Mouse (Mus musculus) hindbrain, embryonic 13.5 days (tissue): ENCODE results near the gene Bag6. TPM values are rescaled to one million over a fixed set of nuclear protein-coding genes. Genes with fewer than 3 reads are reported as not detected.
A peak's percentile ranks its signal among the peaks of the same experiment; 100 is the strongest.

Source experiments
- ATAC-seq: fragments of 200-750 bp; cut with Nextera tagmentation; 2 replicates; pipeline ENCODE4 v1.8.0; 2017; ENCODE audit warnings: moderate TSS enrichment; ENCODE audit not compliant: low FRiP score
- H3K27ac ChIP-seq: fragments of 300-500 bp; sonication (generic); 2 replicates; pipeline ENCODE4 v1.5.1; 2015; ENCODE audit warnings: inconsistent platforms, mild to moderate bottlenecking, moderate library complexity
- H3K27me3 ChIP-seq: fragments of 300-500 bp; sonication (generic); 2 replicates; pipeline ENCODE4 v1.6.1; 2015; ENCODE audit warnings: mild to moderate bottlenecking, inconsistent platforms
- H3K36me3 ChIP-seq: fragments of 300-500 bp; sonication (generic); 2 replicates; pipeline ENCODE4 v1.6.1; 2015; ENCODE audit warnings: mild to moderate bottlenecking, inconsistent platforms
- H3K4me1 ChIP-seq: fragments of 300-500 bp; sonication (generic); replicated peaks from 2 replicates; pipeline ENCODE4 v1.6.1; 2015; ENCODE audit warnings: inconsistent platforms
- H3K4me2 ChIP-seq: fragments of 300-500 bp; sonication (generic); 2 replicates; pipeline ENCODE4 v1.6.1; 2015; ENCODE audit warnings: inconsistent platforms, mild to moderate bottlenecking, moderate library complexity
- H3K4me3 ChIP-seq: fragments of 300-500 bp; sonication (generic); 2 replicates; pipeline ENCODE4 v1.5.1; 2015; ENCODE audit warnings: mild to moderate bottlenecking, inconsistent platforms
- H3K9ac ChIP-seq: fragments of 300-500 bp; sonication (generic); 2 replicates; pipeline ENCODE4 v1.6.1; 2015; ENCODE audit warnings: mild to moderate bottlenecking, inconsistent platforms
- H3K9me3 ChIP-seq: fragments of 300-500 bp; sonication (generic); 2 replicates; pipeline ENCODE4 v1.6.1; 2016; ENCODE audit warnings: inconsistent platforms
- WGBS: fragments of 180-500 bp; shearing (Covaris S2); methylation state at CpG from one replicate; pipeline ENCODE4 v1.1.7; 2015; 5-methylcytosine and 5-hydroxymethylcytosine counted together
- polyA plus RNA-seq: library from polyadenylated mRNA; unstranded; fragments of >200 nt; fragmentation: Nextera tagmentation; extraction: Ambion mirVana; gene quantifications from 2 replicates; pipeline ENCODE4 v1.2.1, GENCODE M21; 2015

Gene Bag6
- polyA plus RNA-seq, 1 experiment from 2014 or later, result 76.5 TPM

GRCm38 (mm10) chr17:35133517-35133916 is 1.5 kb upstream of the Bag6 start:
- no peak for ATAC-seq
- H3K27ac ChIP-seq, result no peak overlapping the region
- 95% methylated on average over 7 of the region's 7 CpGs for WGBS

GRCm38 (mm10) chr17:35135591-35136320 is 778 bp downstream of the Bag6 start:
- Histone ChIP-seq H3K4me3 (peak overlapping the region; percentile 74), H3K9me3 (no peaks in the 10 kb centered on the region), H3K27ac (peak overlapping the region; percentile 95), H3K27me3 (no peaks in the 10 kb centered on the region), H3K4me2 (peak overlapping the region; percentile 97), H3K4me1 (peaks cover 34% of the 10 kb centered on the region), H3K36me3 (peaks cover 26% of the 10 kb centered on the region), H3K9ac (peak overlapping the region; percentile 87)
- ATAC-seq, result peak; percentile 77
- 1% methylated on average over 43 of the region's 43 CpGs for WGBS

More at GRCm38 (mm10) chr17:35133517-35133916, 1.5 kb upstream of the Bag6 start:
- Histone ChIP-seq H3K27me3 (no peaks in the 10 kb centered on the region), H3K4me1 (peaks cover 26% of the 10 kb centered on the region), H3K9ac (no peak overlapping the region), H3K36me3 (peaks cover 13% of the 10 kb centered on the region), H3K9me3 (no peaks in the 10 kb centered on the region), H3K4me2 (no peak overlapping the region), H3K4me3 (no peak overlapping the region)

DNA sequence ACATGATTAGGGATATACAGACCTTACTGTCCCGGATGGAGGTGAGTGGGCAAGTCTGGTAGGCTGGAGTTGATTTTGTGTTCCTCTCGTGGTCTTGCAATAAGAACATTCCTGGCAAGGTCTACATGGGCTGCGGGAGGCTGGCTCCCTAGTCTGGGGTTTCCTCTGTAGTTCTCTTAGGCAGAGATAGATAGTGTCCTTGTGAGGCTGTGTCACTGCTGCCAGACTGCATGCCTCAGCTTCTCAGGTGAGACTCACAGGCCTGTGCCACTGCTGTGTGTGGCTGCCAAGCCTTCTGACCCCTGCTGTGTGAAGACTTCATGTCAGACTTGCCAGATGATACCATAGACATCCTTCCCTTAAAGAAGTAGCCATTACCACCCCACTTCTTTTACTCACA is 4.3 kb downstream of the Bag6 start:
- Histone ChIP-seq H3K27me3 (no peaks in the 10 kb centered on the region), H3K9ac (peak overlapping the region; percentile 43), H3K4me1 (peaks cover 34% of the 10 kb centered on the region), H3K36me3 (peaks cover 61% of the 10 kb centered on the region), H3K27ac (no peak overlapping the region), H3K4me3 (no peak overlapping the region), H3K4me2 (no peak overlapping the region), H3K9me3 (no peaks in the 10 kb centered on the region)
- 93% methylated on average over 3 of the region's 3 CpGs for WGBS
- no peak for ATAC-seq

- Histone ChIP-seq H3K4me2 (no peak overlapping the region), H3K36me3 (peaks cover 74% of the 10 kb centered on the region), H3K4me1 (peaks cover 34% of the 10 kb centered on the region), H3K9ac (no peak overlapping the region), H3K27ac (no peak overlapping the region), H3K27me3 (no peaks in the 10 kb centered on the region), H3K4me3 (no peak overlapping the region), H3K9me3 (no peaks in the 10 kb centered on the region)
- WGBS, result 79% methylated on average over 16 of the region's 16 CpGs
- ATAC-seq, result no peak
Measured at GRCm38 (mm10) chr17:35140490-35140996, 5.6 kb downstream of the Bag6 start.

GRCm38 (mm10) chr17:35141971-35142370 is 7.0 kb downstream of the Bag6 start:
- Histone ChIP-seq H3K4me2 (no peak overlapping the region), H3K36me3 (peaks cover 88% of the 10 kb centered on the region), H3K4me3 (no peak overlapping the region), H3K4me1 (peaks cover 24% of the 10 kb centered on the region), H3K27me3 (no peaks in the 10 kb centered on the region), H3K9me3 (no peaks in the 10 kb centered on the region), H3K27ac (no peak overlapping the region), H3K9ac (no peak overlapping the region)
- 90% methylated on average over 6 of the region's 6 CpGs for WGBS
- no peak for ATAC-seq

DNA sequence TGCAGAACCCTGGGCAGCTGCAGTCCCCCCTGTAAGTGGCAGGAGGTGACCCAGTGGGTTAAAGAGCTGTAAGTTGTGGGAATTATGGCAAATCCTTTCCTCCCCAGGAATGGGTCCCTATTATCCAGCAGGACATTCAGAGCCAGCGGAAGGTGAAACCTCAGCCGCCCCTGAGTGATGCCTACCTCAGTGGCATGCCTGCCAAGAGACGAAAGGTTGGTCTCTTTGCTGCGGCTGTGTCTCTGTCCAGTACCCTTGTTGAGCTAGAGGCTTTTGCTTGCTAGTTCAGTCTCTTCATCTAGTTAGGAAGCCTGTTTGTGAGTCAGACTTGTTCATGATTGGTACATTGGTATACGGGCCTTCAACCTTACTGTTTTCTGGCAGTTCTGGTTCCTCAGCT is 11.2 kb downstream of the Bag6 start:
- Histone ChIP-seq H3K27me3 (no peaks in the 10 kb centered on the region), H3K4me2 (no peak overlapping the region), H3K36me3 (peaks cover 97% of the 10 kb centered on the region), H3K27ac (no peak overlapping the region), H3K9me3 (no peaks in the 10 kb centered on the region), H3K4me3 (no peak overlapping the region), H3K4me1 (no peaks in the 10 kb centered on the region), H3K9ac (0 out of 2 replicates have a peak overlapping the region, but pooled peaks have one; percentile 24)
- 86% methylated on average over 5 of the region's 5 CpGs for WGBS
- ATAC-seq, result no peak

GRCm38 (mm10) chr17:35147348-35147747 is 12.4 kb downstream of the Bag6 start:
- no peak for ATAC-seq
- WGBS, result 63% methylated on average over 3 of the region's 3 CpGs
- Histone ChIP-seq H3K27ac (0 out of 2 replicates have a peak overlapping the region, but pooled peaks have one; percentile 72), H3K4me2 (no peak overlapping the region), H3K4me3 (no peak overlapping the region), H3K27me3 (no peaks in the 10 kb centered on the region), H3K36me3 (peaks cover 97% of the 10 kb centered on the region), H3K4me1 (no peaks in the 10 kb centered on the region), H3K9me3 (no peaks in the 10 kb centered on the region), H3K9ac (no peak overlapping the region)

- H3K36me3 ChIP-seq, result peaks cover 97% of the 10 kb centered on the region
- H3K9ac ChIP-seq, result no peak overlapping the region
- no peak for ATAC-seq
- H3K4me3 ChIP-seq, result no peak overlapping the region
- no peaks in the 10 kb centered on the region for H3K4me1 ChIP-seq
- H3K4me2 ChIP-seq, result no peak overlapping the region
- H3K27me3 ChIP-seq, result no peaks in the 10 kb centered on the region
- WGBS, result 76% methylated on average over 5 of the region's 5 CpGs
- no peaks in the 10 kb centered on the region for H3K9me3 ChIP-seq
- no peak overlapping the region for H3K27ac ChIP-seq
Measured at GRCm38 (mm10) chr17:35147922-35148639, 13.1 kb downstream of the Bag6 start.

DNA sequence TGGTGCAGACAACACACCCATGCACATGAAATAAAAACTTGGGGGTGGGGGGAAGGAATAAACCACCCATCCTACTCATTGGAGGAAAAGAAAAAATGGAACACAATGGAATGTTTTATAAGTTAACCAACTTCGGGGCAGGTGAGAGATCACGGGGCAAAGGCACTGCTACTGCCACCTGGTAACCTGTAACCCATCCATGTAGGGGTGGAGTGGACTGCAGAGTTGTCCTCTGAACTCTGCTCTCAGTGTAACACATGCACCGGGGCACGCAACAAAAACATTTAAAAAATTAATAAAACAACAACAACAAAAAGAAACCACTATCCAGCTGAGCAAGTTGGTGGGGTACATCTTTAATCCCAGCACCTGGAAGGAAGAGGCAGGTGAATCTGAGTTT is 17.1 kb downstream of the Bag6 start:
- H3K4me2 ChIP-seq, result no peak overlapping the region
- H3K36me3 ChIP-seq, result peaks cover 97% of the 10 kb centered on the region
- no peak overlapping the region for H3K9ac ChIP-seq
- H3K27ac ChIP-seq, result no peak overlapping the region
- no peak for ATAC-seq
- 96% methylated on average over 4 of the region's 4 CpGs for WGBS
- no peak overlapping the region for H3K4me3 ChIP-seq
- H3K9me3 ChIP-seq, result no peaks in the 10 kb centered on the region
- H3K4me1 ChIP-seq, result no peaks in the 10 kb centered on the region
- no peaks in the 10 kb centered on the region for H3K27me3 ChIP-seq

DNA sequence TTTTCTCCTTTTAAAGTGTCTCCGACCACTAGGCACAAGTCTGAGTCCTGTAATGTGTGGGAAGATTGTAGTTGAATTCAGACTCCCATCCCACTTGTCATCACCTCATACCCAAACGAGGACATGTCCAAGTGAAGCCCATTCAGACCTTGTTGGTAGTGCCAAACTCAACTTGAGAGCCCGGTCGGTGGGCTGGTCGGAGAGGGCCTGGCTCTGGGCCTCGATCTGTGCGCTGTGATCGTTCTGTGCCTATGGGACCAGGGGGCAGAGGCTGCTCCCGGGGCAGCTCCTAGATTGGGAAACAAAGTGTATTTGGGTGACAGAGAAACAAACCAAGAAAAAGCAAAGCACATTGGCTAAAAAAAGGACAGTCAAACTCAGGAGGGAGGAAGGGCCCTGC is 18.1 kb downstream of the Bag6 start:
- Histone ChIP-seq H3K4me2 (no peak overlapping the region), H3K4me1 (no peaks in the 10 kb centered on the region), H3K27me3 (no peaks in the 10 kb centered on the region), H3K9ac (no peak overlapping the region), H3K9me3 (no peaks in the 10 kb centered on the region), H3K27ac (no peak overlapping the region), H3K4me3 (no peak overlapping the region), H3K36me3 (peaks cover 98% of the 10 kb centered on the region)
- 95% methylated on average over 9 of the region's 9 CpGs for WGBS
- no peak for ATAC-seq

GRCm38 (mm10) chr17:35153931-35154330 is 19.0 kb downstream of the Bag6 start:
- 94% methylated on average over 4 of the region's 4 CpGs for WGBS
- no peak overlapping the region; the same call in 1 of the 2 replicates for H3K9ac ChIP-seq
- H3K27ac ChIP-seq, result no peak overlapping the region
- H3K9me3 ChIP-seq, result no peaks in the 10 kb centered on the region
- H3K27me3 ChIP-seq, result no peaks in the 10 kb centered on the region
- H3K4me1 ChIP-seq, result no peaks in the 10 kb centered on the region
- ATAC-seq, result no peak
- H3K4me2 ChIP-seq, result no peak overlapping the region
- H3K4me3 ChIP-seq, result no peak overlapping the region
- H3K36me3 ChIP-seq, result peaks cover 98% of the 10 kb centered on the region

DNA sequence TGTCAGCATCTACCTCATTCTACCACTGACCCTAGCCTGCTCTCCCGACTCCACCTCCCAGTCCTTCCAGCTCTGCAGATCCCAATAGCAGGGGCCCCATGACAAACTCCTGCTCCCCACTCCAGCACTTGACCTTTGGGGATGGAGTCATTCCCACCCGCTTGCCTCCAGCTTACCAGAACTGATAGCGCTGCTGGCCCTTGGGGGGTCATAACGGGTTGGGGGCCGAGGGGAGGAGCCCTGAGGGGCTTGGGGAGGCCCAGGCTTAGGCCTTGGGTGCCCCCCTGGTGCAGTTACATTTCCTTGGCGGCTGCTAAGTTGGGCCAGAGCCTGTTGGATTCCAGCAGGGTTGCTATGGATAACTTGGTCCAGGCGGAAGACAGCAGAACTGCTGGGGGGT is 19.6 kb downstream of the Bag6 start:
- no peak for ATAC-seq
- no peak overlapping the region for H3K9ac ChIP-seq
- H3K4me3 ChIP-seq, result no peak overlapping the region
- peaks cover 98% of the 10 kb centered on the region for H3K36me3 ChIP-seq
- H3K27me3 ChIP-seq, result no peaks in the 10 kb centered on the region
- H3K4me1 ChIP-seq, result no peaks in the 10 kb centered on the region
- no peak overlapping the region for H3K27ac ChIP-seq
- no peaks in the 10 kb centered on the region for H3K9me3 ChIP-seq
- no peak overlapping the region for H3K4me2 ChIP-seq
- WGBS, result 76% methylated on average over 7 of the region's 7 CpGs
